Mouse (Mus musculus): Measurements from ENCODE around the gene Olfr279. TPM values are rescaled to one million over a fixed set of nuclear protein-coding genes. Genes with fewer than 3 reads are reported as not detected.

Gene Olfr279
- polyA plus RNA-seq, 1 experiment from 2014 or later, result not detected

GRCm38 (mm10) chr15:98479568-98480102 lies 12.6 kb upstream of the Olfr279 start:
- ATAC-seq (ENCODE audit: low FRiP score) (no peak), DNase-seq (ENCODE audit: low spot score, missing footprints) (no peak)
- WGBS, result 71% methylated on average over 7 of the region's 7 CpGs
- H3K36me3 ChIP-seq (ENCODE audit: control insufficient read depth, insufficient read depth, low read length), result no peaks in the 10 kb centered on the region
- H3K27me3 ChIP-seq (ENCODE audit: control insufficient read depth, insufficient read depth, low read length), result no peaks in the 10 kb centered on the region
- no peak overlapping the region for H3K27ac ChIP-seq (ENCODE audit: low read depth, low read length)
- H3K4me2 ChIP-seq, result no peak overlapping the region
- no peak overlapping the region for H3K4me3 ChIP-seq (ENCODE audit: low read depth, low read length)
- no peak overlapping the region for H3K9ac ChIP-seq (ENCODE audit: low read length)
- no peaks in the 10 kb centered on the region for H3K4me1 ChIP-seq (ENCODE audit: control insufficient read depth, insufficient read depth, low read length)
- no peaks in the 10 kb centered on the region for H3K9me3 ChIP-seq (ENCODE audit: control insufficient read depth, low read length)

GRCm38 (mm10) chr15:98482701-98483100 lies 9.5 kb upstream of the Olfr279 start, which contains the start of gene Lalba:
Gene Lalba, minus strand, starts transcription at chr15:98482721.
- no peak for ATAC-seq (ENCODE audit: low FRiP score)
- H3K9ac ChIP-seq (ENCODE audit: low read length), result no peak within 1 kb of the TSS
- DNase-seq (ENCODE audit: low spot score, missing footprints), result no peak
- H3K36me3 ChIP-seq (ENCODE audit: control insufficient read depth, insufficient read depth, low read length), result no peaks in the 10 kb centered on the region
- no peaks in the 10 kb centered on the region for H3K4me1 ChIP-seq (ENCODE audit: control insufficient read depth, insufficient read depth, low read length)
- no peak within 1 kb of the TSS for H3K27ac ChIP-seq (ENCODE audit: low read depth, low read length)
- H3K4me2 ChIP-seq, result no peak within 1 kb of the TSS
- no peaks in the 10 kb centered on the region for H3K27me3 ChIP-seq (ENCODE audit: control insufficient read depth, insufficient read depth, low read length)
- no peak within 1 kb of the TSS for H3K4me3 ChIP-seq (ENCODE audit: low read depth, low read length)
- H3K9me3 ChIP-seq (ENCODE audit: control insufficient read depth, low read length), result no peaks in the 10 kb centered on the region
- 60% methylated on average over 3 of the region's 3 CpGs for whole genome bisulfite sequencing

DNA sequence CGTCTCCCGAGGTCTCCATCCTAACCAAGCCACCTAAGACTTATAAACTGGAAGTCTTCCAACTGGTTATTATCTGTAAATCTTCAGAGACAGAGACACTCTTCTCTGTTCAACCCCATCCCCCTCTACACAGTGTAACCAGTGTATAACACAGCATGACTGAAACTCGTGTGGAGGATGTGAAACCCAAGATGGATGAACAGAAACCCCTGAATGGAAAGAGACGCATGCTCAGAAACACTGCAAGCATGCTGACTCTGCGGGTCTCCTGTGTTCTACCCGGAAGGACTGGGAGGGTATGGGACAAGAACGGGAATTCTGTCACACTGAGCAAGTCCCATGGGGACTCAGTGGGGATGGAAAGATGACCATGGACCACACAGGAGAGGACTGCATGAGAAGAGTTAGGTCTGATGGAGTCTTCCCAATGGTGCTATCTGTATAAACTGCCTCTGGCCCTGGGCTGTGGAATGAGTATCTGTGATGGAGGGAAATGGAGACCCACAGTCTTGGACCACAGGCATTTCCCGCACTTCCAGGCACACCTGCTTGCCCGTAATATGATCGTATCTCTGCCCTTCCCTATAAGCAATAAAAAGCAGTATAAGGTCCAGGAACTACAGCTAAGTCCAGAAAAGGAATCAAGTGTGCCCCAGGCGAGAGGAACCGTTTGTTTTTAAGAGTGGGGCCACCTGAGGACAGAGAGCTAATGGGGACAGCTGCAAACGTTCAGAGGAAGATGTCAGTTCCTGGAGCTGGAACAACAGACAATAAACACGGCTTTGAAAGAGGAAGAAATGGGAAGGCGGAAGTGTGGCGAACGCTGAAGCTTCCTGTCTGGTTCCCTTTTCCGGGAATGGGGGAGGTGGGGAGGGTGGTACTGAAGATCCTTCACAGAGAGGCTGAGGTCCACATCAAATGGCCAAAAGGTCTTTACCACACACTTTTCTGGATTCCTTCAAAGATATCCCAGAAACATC lies 8.0 kb upstream of the Olfr279 start:
- Histone ChIP-seq H3K9ac (ENCODE audit: low read length) (no peak overlapping the region), H3K27ac (ENCODE audit: low read depth, low read length) (no peak overlapping the region), H3K4me2 (no peak overlapping the region), H3K4me1 (ENCODE audit: control insufficient read depth, insufficient read depth, low read length) (no peaks in the 10 kb centered on the region), H3K4me3 (ENCODE audit: low read depth, low read length) (no peak overlapping the region), H3K36me3 (ENCODE audit: control insufficient read depth, insufficient read depth, low read length) (no peaks in the 10 kb centered on the region), H3K27me3 (ENCODE audit: control insufficient read depth, insufficient read depth, low read length) (no peaks in the 10 kb centered on the region), H3K9me3 (ENCODE audit: control insufficient read depth, low read length) (no peaks in the 10 kb centered on the region)
- ATAC-seq (ENCODE audit: low FRiP score) (no peak), DNase-seq (ENCODE audit: low spot score, missing footprints) (no peak)
- WGBS, result 82% methylated on average over 18 of the region's 18 CpGs

- 94% methylated on average over 8 of the region's 8 CpGs for WGBS
- Histone ChIP-seq H3K4me3 (ENCODE audit: low read depth, low read length) (no peak overlapping the region), H3K36me3 (ENCODE audit: control insufficient read depth, insufficient read depth, low read length) (no peaks in the 10 kb centered on the region), H3K9ac (ENCODE audit: low read length) (no peak overlapping the region), H3K27me3 (ENCODE audit: control insufficient read depth, insufficient read depth, low read length) (no peaks in the 10 kb centered on the region), H3K9me3 (ENCODE audit: control insufficient read depth, low read length) (no peaks in the 10 kb centered on the region), H3K4me2 (no peak overlapping the region), H3K4me1 (ENCODE audit: control insufficient read depth, insufficient read depth, low read length) (no peaks in the 10 kb centered on the region), H3K27ac (ENCODE audit: low read depth, low read length) (no peak overlapping the region)
- no peak for ATAC-seq (ENCODE audit: low FRiP score)
- no peak for DNase-seq (ENCODE audit: low spot score, missing footprints)
Observed at GRCm38 (mm10) chr15:98486433-98487021, 5.7 kb upstream of the Olfr279 start.

DNA sequence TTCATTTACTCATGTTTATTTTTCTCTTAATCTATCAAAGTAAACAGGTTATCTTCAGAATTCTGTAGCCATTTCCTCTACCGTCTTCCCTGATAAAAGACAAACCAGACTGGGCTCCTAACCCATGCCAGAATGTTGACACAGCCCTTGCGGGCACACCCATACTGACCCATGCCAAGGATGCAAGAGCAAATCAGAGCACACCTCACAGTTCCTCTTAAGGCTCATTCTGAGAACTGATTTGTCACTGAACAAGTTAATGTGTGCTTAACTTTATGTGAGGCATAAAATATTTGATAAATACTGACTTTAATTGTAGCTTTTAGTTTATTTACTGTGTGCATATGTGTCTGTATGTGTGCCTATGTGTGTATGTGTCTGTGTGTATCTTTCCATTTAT lies 870 bp upstream of the Olfr279 start:
- H3K9me3 ChIP-seq (ENCODE audit: control insufficient read depth, low read length), result no peaks in the 10 kb centered on the region
- 89% methylated on average over 2 of the region's 2 CpGs for WGBS
- H3K4me1 ChIP-seq (ENCODE audit: control insufficient read depth, insufficient read depth, low read length), result no peaks in the 10 kb centered on the region
- no peak overlapping the region for H3K9ac ChIP-seq (ENCODE audit: low read length)
- H3K27me3 ChIP-seq (ENCODE audit: control insufficient read depth, insufficient read depth, low read length), result no peaks in the 10 kb centered on the region
- no peak overlapping the region for H3K27ac ChIP-seq (ENCODE audit: low read depth, low read length)
- no peak overlapping the region for H3K4me3 ChIP-seq (ENCODE audit: low read depth, low read length)
- no peak for ATAC-seq (ENCODE audit: low FRiP score)
- H3K36me3 ChIP-seq (ENCODE audit: control insufficient read depth, insufficient read depth, low read length), result no peaks in the 10 kb centered on the region
- DNase-seq (ENCODE audit: low spot score, missing footprints), result no peak
- no peak overlapping the region for H3K4me2 ChIP-seq

DNA sequence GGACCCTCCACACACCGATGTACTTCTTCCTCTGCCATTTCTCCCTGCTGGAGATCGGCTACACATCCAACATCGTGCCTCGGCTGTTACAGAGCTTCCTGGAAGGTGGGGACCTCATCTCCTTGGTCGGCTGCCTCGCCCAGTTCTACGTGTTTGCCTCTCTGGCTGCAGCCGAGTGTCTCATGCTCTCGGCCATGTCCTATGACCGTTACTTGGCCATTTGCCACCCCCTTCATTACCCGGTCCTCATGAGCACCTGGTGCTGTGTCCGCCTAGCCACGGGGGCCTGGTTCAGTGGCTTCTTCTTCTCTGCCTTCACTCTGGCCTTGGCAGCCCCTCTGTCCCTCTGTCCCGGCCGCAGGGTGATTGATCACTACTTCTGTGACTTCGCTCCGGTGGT lies 5.4 kb downstream of the Olfr279 start:
- no peak overlapping the region for H3K9ac ChIP-seq (ENCODE audit: low read length)
- H3K27ac ChIP-seq (ENCODE audit: low read depth, low read length), result no peak overlapping the region
- H3K27me3 ChIP-seq (ENCODE audit: control insufficient read depth, insufficient read depth, low read length), result no peaks in the 10 kb centered on the region
- no peak overlapping the region for H3K4me3 ChIP-seq (ENCODE audit: low read depth, low read length)
- no peaks in the 10 kb centered on the region for H3K9me3 ChIP-seq (ENCODE audit: control insufficient read depth, low read length)
- DNase-seq (ENCODE audit: low spot score, missing footprints), result peak; percentile 49
- H3K36me3 ChIP-seq (ENCODE audit: control insufficient read depth, insufficient read depth, low read length), result no peaks in the 10 kb centered on the region
- H3K4me1 ChIP-seq (ENCODE audit: control insufficient read depth, insufficient read depth, low read length), result no peaks in the 10 kb centered on the region
- no peak overlapping the region for H3K4me2 ChIP-seq
- WGBS, result 90% methylated on average over 17 of the region's 17 CpGs
- no peak for ATAC-seq (ENCODE audit: low FRiP score)

- H3K27me3 ChIP-seq (ENCODE audit: control insufficient read depth, insufficient read depth, low read length), result no peaks in the 10 kb centered on the region
- no peak overlapping the region for H3K9ac ChIP-seq (ENCODE audit: low read length)
- no peak overlapping the region for H3K27ac ChIP-seq (ENCODE audit: low read depth, low read length)
- H3K4me3 ChIP-seq (ENCODE audit: low read depth, low read length), result no peak overlapping the region
- no peaks in the 10 kb centered on the region for H3K9me3 ChIP-seq (ENCODE audit: control insufficient read depth, low read length)
- H3K4me1 ChIP-seq (ENCODE audit: control insufficient read depth, insufficient read depth, low read length), result no peaks in the 10 kb centered on the region
- DNase-seq (ENCODE audit: low spot score, missing footprints), result no peak
- WGBS, result 85% methylated on average over 3 of the region's 3 CpGs
- no peak overlapping the region for H3K4me2 ChIP-seq
- H3K36me3 ChIP-seq (ENCODE audit: control insufficient read depth, insufficient read depth, low read length), result no peaks in the 10 kb centered on the region
- ATAC-seq (ENCODE audit: low FRiP score), result no peak
Observed at GRCm38 (mm10) chr15:98503317-98503716, 11.1 kb downstream of the Olfr279 start.

GRCm38 (mm10) chr15:98504514-98504913 lies 12.3 kb downstream of the Olfr279 start:
- Histone ChIP-seq H3K4me3 (ENCODE audit: low read depth, low read length) (no peak overlapping the region), H3K4me1 (ENCODE audit: control insufficient read depth, insufficient read depth, low read length) (no peaks in the 10 kb centered on the region), H3K36me3 (ENCODE audit: control insufficient read depth, insufficient read depth, low read length) (no peaks in the 10 kb centered on the region), H3K4me2 (no peak overlapping the region), H3K27ac (ENCODE audit: low read depth, low read length) (no peak overlapping the region), H3K9me3 (ENCODE audit: control insufficient read depth, low read length) (no peaks in the 10 kb centered on the region), H3K9ac (ENCODE audit: low read length) (no peak overlapping the region), H3K27me3 (ENCODE audit: control insufficient read depth, insufficient read depth, low read length) (no peaks in the 10 kb centered on the region)
- WGBS, result 15% methylated on average over 18 of the region's 18 CpGs
- no peak for ATAC-seq (ENCODE audit: low FRiP score)
- peak; percentile 96 for DNase-seq (ENCODE audit: low spot score, missing footprints)
